Mouse (Mus musculus) Patski (cell line): Measurements from ENCODE around the gene Kcnab2. TPM values are rescaled to one million over a fixed set of nuclear protein-coding genes. Genes with fewer than 3 reads are reported as not detected.

Source experiments
- ATAC-seq: fragments of 100-300 bp; one replicate; pipeline ENCODE4 v1.8.0; 2021
- CTCF ChIA-PET: fragments of 350-600 bp; sonication (Branson Sonifier 250); formaldehyde crosslinking; loops from one replicate; lab custom pipeline; 2022; ENCODE audit warnings: inconsistent platforms; lab: Charles Lee
- POLR2A ChIA-PET: fragments of 350-600 bp; sonication (Branson Sonifier 250); formaldehyde crosslinking; loops from one replicate; lab custom pipeline; 2022; ENCODE audit warnings: antibody characterized with exemption, inconsistent platforms; lab: Charles Lee
- DNase-seq: peaks from one replicate; pipeline ENCODE4 v3.0.0-alpha.2; 2011; ENCODE audit warnings: low read depth, low spot score
- H3K27me3 ChIP-seq: fragments of 371-371 bp; one replicate; pipeline ENCODE4 v1.5.1; 2021
- CTCF ChIP-seq: fragments of 100-300 bp; IDR thresholded peaks from one replicate; pipeline ENCODE4 v1.5.1; 2021
- in situ Hi-C: fragments of 300-500 bp; cut with MboI; formaldehyde crosslinking; loops from 3 replicates; pipeline ENCODE4 v1.11.1; 2018; ENCODE audit warnings: low pct_unique_long_range_greater_than_20kb, mixed read lengths
- polyA plus RNA-seq: library from polyadenylated mRNA; unstranded; gene quantifications from one replicate; pipeline ENCODE4 v1.2.3, GENCODE M21; 2021

The Kcnab2 gene
- polyA plus RNA-seq = 5.6 TPM

GRCm38 (mm10) chr4:152477466-152478223 is at the start of gene Kcnab2:
TSS of gene Kcnab2 (minus strand) at chr4:152477871.
- TF ChIP-seq CTCF = no peak
- DNase-seq = peak; percentile 79
- ChIA-PET POLR2A (no interaction called here), CTCF (no interaction called here)
- ATAC-seq = peak; percentile 94
- in situ Hi-C loops = loop anchor here (25.0 kb wide), 1 partner anchor 1760 kb away; no protein-coding TSS in a partner anchor
- H3K27me3 ChIP-seq = no peaks in the 10 kb centered on the region

GRCm38 (mm10) chr4:152520083-152520482 is 42.4 kb upstream of the Kcnab2 start:
- ChIA-PET POLR2A (no interaction called here), CTCF (interaction anchor here (0.8 to 1.7 kb wide), 2 partner anchors 9 to 34 kb away, joined by 3 to 7 read pairs; no protein-coding TSS in a partner anchor)
- ATAC-seq = no peak
- no peak for TF ChIP-seq CTCF
- no peaks in the 10 kb centered on the region for H3K27me3 ChIP-seq
- in situ Hi-C loops = no loop called here
- no peak for DNase-seq

GRCm38 (mm10) chr4:152519106-152519505 is 41.4 kb upstream of the Kcnab2 start:
- CTCF ChIA-PET = no interaction called here
- in situ Hi-C loops = no loop called here

GRCm38 (mm10) chr4:152514884-152515283 is 37.2 kb upstream of the Kcnab2 start:
- TF ChIP-seq CTCF = no peak
- ChIA-PET CTCF (no interaction called here), POLR2A (no interaction called here)
- DNase-seq = no peak
- no peaks in the 10 kb centered on the region for H3K27me3 ChIP-seq
- in situ Hi-C loops = no loop called here
- ATAC-seq = peak; percentile 78

More at GRCm38 (mm10) chr4:152519106-152519505, 41.4 kb upstream of the Kcnab2 start:
- no peak for ATAC-seq
- DNase-seq = no peak
- H3K27me3 ChIP-seq = no peaks in the 10 kb centered on the region
- POLR2A ChIA-PET = no interaction called here
- no peak for TF ChIP-seq CTCF

- in situ Hi-C loops = no loop called here
Observed at GRCm38 (mm10) chr4:152512221-152512925, 34.7 kb upstream of the Kcnab2 start.

GRCm38 (mm10) chr4:152494360-152494879 is 16.7 kb upstream of the Kcnab2 start:
- peak; percentile 89 for DNase-seq
- POLR2A ChIA-PET = interaction anchor here (0.7 kb wide), 1 partner anchor 508 kb away, joined by 3 read pairs; no protein-coding TSS in a partner anchor

More at GRCm38 (mm10) chr4:152512221-152512925, 34.7 kb upstream of the Kcnab2 start:
- ChIA-PET POLR2A (interaction anchor here (0.6 kb wide), 1 partner anchor 981 kb away, joined by 5 read pairs; no protein-coding TSS in a partner anchor), CTCF (no interaction called here)
- ATAC-seq = peak; percentile 17
- TF ChIP-seq CTCF = no peak
- no peak for DNase-seq
- H3K27me3 ChIP-seq = no peaks in the 10 kb centered on the region

GRCm38 (mm10) chr4:152491250-152491899 is 13.7 kb upstream of the Kcnab2 start:
- ChIA-PET CTCF (interaction anchor here (0.7 to 1.2 kb wide), 3 partner anchors 10 to 57 kb away, joined by 3 to 5 read pairs (median 4); no protein-coding TSS in a partner anchor), POLR2A (no interaction called here)
- ATAC-seq (no peak), DNase-seq (no peak)
- no peaks in the 10 kb centered on the region for H3K27me3 ChIP-seq
- in situ Hi-C loops = loop anchor here (5.0 to 25.0 kb wide), 2 partner anchors 54 to 1746 kb away; no protein-coding TSS in a partner anchor
- TF ChIP-seq CTCF = no peak

More at GRCm38 (mm10) chr4:152494360-152494879, 16.7 kb upstream of the Kcnab2 start:
- no peak for TF ChIP-seq CTCF
- CTCF ChIA-PET = no interaction called here
- ATAC-seq = peak; percentile 73
- H3K27me3 ChIP-seq = no peaks in the 10 kb centered on the region
- in situ Hi-C loops = loop anchor here (5.0 to 25.0 kb wide), 2 partner anchors 57 to 1743 kb away; no protein-coding TSS in a partner anchor

- H3K27me3 ChIP-seq = no peaks in the 10 kb centered on the region
- CTCF ChIA-PET = no interaction called here
- in situ Hi-C loops = loop anchor here (5.0 to 25.0 kb wide), 2 partner anchors 53 to 1747 kb away; no protein-coding TSS in a partner anchor
- no peak for TF ChIP-seq CTCF
- POLR2A ChIA-PET = no interaction called here
- ATAC-seq (no peak), DNase-seq (no peak)
Observed at GRCm38 (mm10) chr4:152490311-152490710, 12.6 kb upstream of the Kcnab2 start.

- POLR2A ChIA-PET = no interaction called here
- TF ChIP-seq CTCF = no peak
- CTCF ChIA-PET = interaction anchor here (1.0 kb wide), 1 partner anchor 83 kb away, joined by 3 read pairs; no protein-coding TSS in a partner anchor
- no peaks in the 10 kb centered on the region for H3K27me3 ChIP-seq
- in situ Hi-C loops = loop anchor here (25.0 kb wide), 1 partner anchor 1749 kb away; no protein-coding TSS in a partner anchor
- DNase-seq (no peak), ATAC-seq (no peak)
Observed at GRCm38 (mm10) chr4:152488046-152488445, 10.4 kb upstream of the Kcnab2 start.

GRCm38 (mm10) chr4:152480426-152480825 is 2.8 kb upstream of the Kcnab2 start:
- ChIA-PET POLR2A (no interaction called here), CTCF (no interaction called here)
- in situ Hi-C loops = loop anchor here (25.0 kb wide), 1 partner anchor 1757 kb away; no protein-coding TSS in a partner anchor
- DNase-seq = no peak
- H3K27me3 ChIP-seq = no peaks in the 10 kb centered on the region
- no peak for ATAC-seq
- no peak for TF ChIP-seq CTCF
